Mouse (Mus musculus) liver, postnatal 0 days (tissue): ENCODE results near the gene Klc2.

ENCODE experiments used
- CTCF ChIP-seq: sonication (generic); IDR thresholded peaks from 2 replicates; pipeline ENCODE4 v1.5.1; 2016; ENCODE audit warnings: antibody characterized with exemption, low read depth
- EP300 ChIP-seq: IDR thresholded peaks from 2 replicates; pipeline ENCODE4 v1.6.1; 2016; ENCODE audit warnings: antibody characterized with exemption, low read depth, mild to moderate bottlenecking

DNA sequence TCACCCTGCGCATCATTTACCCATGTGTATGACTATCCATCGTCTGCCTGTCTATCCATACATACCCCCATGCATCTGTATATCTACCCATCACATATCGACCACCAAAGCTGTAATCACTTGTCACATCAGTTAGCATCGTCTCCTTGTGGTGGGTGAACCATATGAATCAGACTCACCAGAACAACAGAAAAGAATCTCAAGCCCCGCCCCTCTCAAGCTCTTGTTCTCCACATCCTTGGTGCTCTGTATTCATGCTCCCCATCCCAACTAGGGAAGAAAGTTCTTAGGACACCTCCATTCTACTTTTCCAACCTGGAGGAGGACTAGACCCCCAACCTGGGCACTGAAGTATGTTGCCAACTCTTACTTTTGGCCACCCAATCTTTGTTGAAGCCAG, 56.3 kb downstream of the Klc2 start:
- TF ChIP-seq CTCF (no peak), EP300 (no peak)
